Mouse (Mus musculus) intestine, postnatal 0 days (tissue): ENCODE data around the gene Icosl. TPM values are rescaled to one million over a fixed set of nuclear protein-coding genes. Genes with fewer than 3 reads are reported as not detected.

Experiments
- ATAC-seq: fragments of 200-750 bp; cut with Nextera tagmentation; 2 replicates; pipeline ENCODE4 v1.8.0; 2017; ENCODE audit warnings: mild to moderate bottlenecking, moderate TSS enrichment, moderate library complexity
- H3K27ac ChIP-seq: fragments of 300-500 bp; sonication (generic); 2 replicates; pipeline ENCODE4 v1.5.1; 2014; ENCODE audit warnings: mild to moderate bottlenecking, low read depth, low read length, moderate library complexity
- H3K27me3 ChIP-seq: fragments of 300-500 bp; sonication (generic); replicated peaks from 2 replicates; pipeline ENCODE4 v1.6.1; 2014; ENCODE audit warnings: low read length, mixed read lengths; ENCODE audit not compliant: control insufficient read depth, insufficient read depth
- H3K36me3 ChIP-seq: fragments of 300-500 bp; sonication (generic); 2 replicates; pipeline ENCODE4 v1.6.1; 2014; ENCODE audit warnings: mild to moderate bottlenecking, moderate library complexity; ENCODE audit not compliant: control insufficient read depth, insufficient read depth
- H3K4me1 ChIP-seq: fragments of 300-500 bp; sonication (generic); replicated peaks from 2 replicates; pipeline ENCODE4 v1.6.1; 2014; ENCODE audit warnings: antibody characterized with exemption, low read length, mixed read lengths; ENCODE audit not compliant: control insufficient read depth, insufficient read depth
- H3K4me2 ChIP-seq: fragments of 300-500 bp; sonication (generic); replicated peaks from 2 replicates; pipeline ENCODE4 v1.6.1; 2014; ENCODE audit warnings: low read depth, mild to moderate bottlenecking, moderate library complexity
- H3K4me3 ChIP-seq: fragments of 300-500 bp; sonication (generic); 2 replicates; pipeline ENCODE4 v1.5.1; 2014; ENCODE audit warnings: low read depth, low read length
- H3K9ac ChIP-seq: fragments of 300-500 bp; sonication (generic); 2 replicates; pipeline ENCODE4 v1.6.1; 2014; ENCODE audit warnings: mild to moderate bottlenecking, low read depth, low read length
- H3K9me3 ChIP-seq: fragments of 300-500 bp; sonication (generic); 2 replicates; pipeline ENCODE4 v1.6.1; 2016; ENCODE audit warnings: mixed run types; ENCODE audit not compliant: control insufficient read depth
- CTCF ChIP-seq: sonication (generic); IDR thresholded peaks from 2 replicates; pipeline ENCODE4 v1.5.1; 2016; ENCODE audit warnings: low read depth, mild to moderate bottlenecking, control low read depth, antibody characterized with exemption, moderate library complexity
- WGBS: fragments of 180-500 bp; shearing (Covaris S2); extraction: QIAGEN DNeasy Blood & Tissue Kit; methylation state at CpG from one replicate; pipeline ENCODE4 v1.1.7; 2014; 5-methylcytosine and 5-hydroxymethylcytosine counted together
- polyA plus RNA-seq: library from polyadenylated mRNA; unstranded; fragments of >200 nt; fragmentation: Nextera tagmentation; extraction: Ambion mirVana; gene quantifications from 2 replicates; pipeline ENCODE4 v1.2.1, GENCODE M21; 2015

The Icosl gene
- polyA plus RNA-seq, 1 experiment from 2014 or later = 5.6 TPM

DNA sequence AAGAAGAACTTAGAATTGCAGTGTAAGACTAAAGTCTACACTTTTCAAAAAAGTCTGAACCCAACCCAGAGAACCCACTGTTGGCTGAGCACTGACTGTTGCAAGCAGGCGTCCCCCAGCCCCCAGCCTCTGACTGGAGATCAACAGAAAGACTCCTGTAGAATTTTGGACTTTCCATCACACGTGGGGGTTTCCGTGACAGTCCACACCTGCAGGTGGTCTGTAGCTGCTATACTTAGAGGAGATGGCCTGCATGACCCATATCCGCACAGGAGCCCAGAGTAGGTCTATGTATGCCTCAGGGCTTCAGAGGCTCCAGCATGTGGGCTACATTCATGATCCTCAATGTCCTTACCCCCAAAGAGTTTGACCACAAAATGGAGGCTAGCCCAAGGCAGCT, 22.7 kb upstream of the Icosl start:
- Histone ChIP-seq H3K27me3 (no peaks in the 10 kb centered on the region), H3K4me3 (no peak overlapping the region), H3K36me3 (no peaks in the 10 kb centered on the region), H3K9ac (no peak overlapping the region), H3K4me1 (peaks cover 6% of the 10 kb centered on the region; the same call in 1 of the 2 replicates), H3K4me2 (no peak overlapping the region), H3K27ac (no peak overlapping the region), H3K9me3 (no peaks in the 10 kb centered on the region)
- 90% methylated on average over 4 of the region's 4 CpGs for WGBS
- no peak for ATAC-seq
- no peak for TF ChIP-seq CTCF

DNA sequence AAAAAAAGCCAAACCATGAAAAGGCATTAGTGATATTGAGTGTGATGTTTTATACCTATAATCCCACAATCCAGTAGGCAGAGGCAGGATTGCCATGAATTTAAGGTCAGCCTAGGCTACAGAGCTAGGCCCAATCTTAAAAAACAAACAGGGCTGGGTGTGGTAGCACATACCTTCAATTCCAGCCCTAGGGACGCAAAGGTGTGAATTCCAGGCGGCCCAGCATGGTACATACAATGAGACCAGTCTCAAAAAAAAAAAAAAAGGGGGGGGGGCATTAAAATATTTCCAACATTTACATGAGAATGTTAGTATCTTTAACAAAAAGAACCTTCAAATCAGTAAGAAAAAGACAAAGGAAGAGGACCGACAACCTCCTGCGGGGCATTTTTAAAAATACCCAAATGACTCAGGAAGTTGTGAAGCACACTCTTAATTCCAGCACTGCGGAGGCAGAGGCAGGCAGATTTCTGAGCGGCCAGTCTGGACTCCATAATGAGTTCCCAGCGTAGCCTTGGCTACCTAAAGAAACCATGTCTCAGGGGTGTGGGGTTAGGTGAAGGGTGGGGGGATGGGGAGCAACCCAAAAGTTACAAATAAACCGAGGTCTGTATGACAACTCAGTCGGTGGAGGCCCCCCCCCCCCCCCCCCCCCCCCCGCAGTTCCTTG, 20.9 kb upstream of the Icosl start:
- H3K9ac ChIP-seq = no peak overlapping the region
- peaks cover 4% of the 10 kb centered on the region; the same call in 1 of the 2 replicates for H3K4me1 ChIP-seq
- no peak overlapping the region for H3K4me2 ChIP-seq
- no peaks in the 10 kb centered on the region for H3K9me3 ChIP-seq
- no peak overlapping the region for H3K27ac ChIP-seq
- no peaks in the 10 kb centered on the region for H3K36me3 ChIP-seq
- no peak for ATAC-seq
- no peak overlapping the region for H3K4me3 ChIP-seq
- no peaks in the 10 kb centered on the region for H3K27me3 ChIP-seq
- WGBS = 75% methylated on average over 9 of the region's 10 CpGs
- TF ChIP-seq CTCF = no peak

DNA sequence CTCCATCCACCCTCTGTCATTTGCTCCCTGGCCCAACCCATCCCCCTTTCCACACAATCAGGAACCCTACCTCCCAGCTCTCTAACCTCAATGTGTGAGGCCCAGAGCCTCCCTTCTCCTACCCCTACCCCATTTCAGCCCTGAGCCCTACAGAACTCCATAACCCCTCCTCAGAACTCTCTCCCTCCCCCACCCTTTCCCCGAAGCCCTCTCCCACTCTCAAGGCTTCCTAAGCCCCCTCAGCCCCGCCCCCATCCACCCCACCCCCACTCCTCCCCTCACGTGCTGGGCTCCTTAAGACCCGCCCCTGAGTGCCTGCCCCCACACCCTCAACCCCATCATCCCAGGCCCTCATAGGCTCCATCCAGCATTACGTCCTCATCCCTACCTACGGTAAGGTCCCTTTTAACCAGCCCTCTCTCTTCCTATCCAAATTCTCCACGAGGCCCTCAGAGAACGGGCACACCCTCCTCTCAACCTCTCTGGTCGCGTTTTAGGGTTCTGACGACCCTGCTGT, 19.5 kb upstream of the Icosl start:
- Histone ChIP-seq H3K36me3 (no peaks in the 10 kb centered on the region), H3K4me2 (no peak overlapping the region), H3K9me3 (no peaks in the 10 kb centered on the region), H3K9ac (no peak overlapping the region), H3K4me1 (no peaks in the 10 kb centered on the region), H3K27me3 (no peaks in the 10 kb centered on the region), H3K4me3 (no peak overlapping the region), H3K27ac (no peak overlapping the region)
- no peak for ATAC-seq
- no peak for TF ChIP-seq CTCF
- 47% methylated on average over 11 of the region's 11 CpGs for WGBS

DNA sequence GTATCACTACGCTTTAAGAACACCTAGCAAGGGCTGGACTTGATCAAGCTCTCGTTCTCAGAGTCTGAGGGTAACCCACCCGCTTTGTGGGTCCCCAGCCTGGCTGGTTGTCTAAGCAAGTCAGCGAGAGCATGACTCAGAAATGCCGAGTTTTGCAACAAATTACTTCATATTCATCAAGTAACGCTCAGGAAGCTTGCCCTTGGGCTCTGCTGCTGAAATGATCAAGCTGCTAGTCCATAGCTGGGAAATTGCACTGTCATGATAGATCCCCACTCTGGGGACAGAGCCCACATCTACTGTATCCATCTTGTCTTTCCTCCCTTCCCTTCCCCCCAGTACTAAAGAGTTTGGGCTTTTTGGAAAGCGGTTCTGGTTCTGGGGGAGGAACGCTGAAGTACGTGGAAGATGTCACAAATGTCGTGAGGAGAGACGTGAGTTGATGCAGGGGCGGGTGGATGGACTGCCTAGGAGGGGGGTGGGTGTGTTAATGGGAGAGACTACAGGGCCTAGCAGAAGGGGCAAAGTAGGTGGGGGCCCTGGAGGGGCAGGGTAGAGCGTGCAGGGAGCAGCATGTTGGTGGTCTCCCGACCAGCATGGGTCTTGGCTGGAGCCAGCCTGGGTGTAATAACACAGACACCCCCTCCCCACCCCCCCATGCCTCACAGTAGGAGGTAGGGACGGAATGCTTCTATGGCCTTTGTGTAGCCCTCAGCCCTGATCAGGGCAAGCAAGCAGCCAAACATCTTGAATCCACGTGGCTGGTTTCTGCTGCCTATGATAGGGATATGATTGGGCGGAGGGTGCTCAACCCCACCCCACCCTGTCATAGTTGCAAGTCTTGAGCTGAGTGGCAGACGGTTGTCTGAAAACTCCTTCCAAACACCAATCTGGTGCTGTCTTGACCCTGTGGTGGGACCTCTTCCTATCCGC, 14.2 kb upstream of the Icosl start:
- H3K9me3 ChIP-seq = no peaks in the 10 kb centered on the region
- no peak for ATAC-seq
- no peak overlapping the region for H3K4me3 ChIP-seq
- H3K4me2 ChIP-seq = no peak overlapping the region
- no peak overlapping the region for H3K9ac ChIP-seq
- no peaks in the 10 kb centered on the region for H3K36me3 ChIP-seq
- H3K4me1 ChIP-seq = no peaks in the 10 kb centered on the region
- WGBS = 69% methylated on average over 19 of the region's 19 CpGs
- no peak for TF ChIP-seq CTCF
- no peaks in the 10 kb centered on the region for H3K27me3 ChIP-seq
- H3K27ac ChIP-seq = no peak overlapping the region

DNA sequence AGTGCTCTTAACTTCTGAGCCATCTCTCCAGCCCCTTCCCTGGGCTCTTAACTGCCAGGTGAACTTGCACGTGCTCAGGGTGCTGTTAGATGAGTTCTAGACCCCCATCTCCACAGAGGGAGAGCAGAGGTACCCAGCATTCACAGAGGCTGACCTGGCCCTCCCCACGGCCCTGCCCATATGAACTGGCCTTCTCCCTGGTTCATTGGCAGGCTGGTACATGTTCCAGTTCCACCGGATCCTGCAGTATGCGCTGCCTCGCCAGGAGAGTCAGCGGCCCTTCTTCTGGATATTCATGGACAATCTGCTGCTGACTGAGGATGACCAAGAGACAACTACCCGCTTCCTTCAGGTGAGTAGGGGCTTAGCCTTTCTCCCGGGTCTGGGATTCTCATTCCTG, 12.0 kb upstream of the Icosl start:
- Histone ChIP-seq H3K27me3 (no peaks in the 10 kb centered on the region), H3K27ac (no peak overlapping the region), H3K4me3 (no peak overlapping the region), H3K9me3 (no peaks in the 10 kb centered on the region), H3K4me2 (no peak overlapping the region), H3K36me3 (no peaks in the 10 kb centered on the region), H3K4me1 (no peaks in the 10 kb centered on the region), H3K9ac (no peak overlapping the region)
- no peak for ATAC-seq
- 85% methylated on average over 8 of the region's 8 CpGs for WGBS
- no peak for TF ChIP-seq CTCF

DNA sequence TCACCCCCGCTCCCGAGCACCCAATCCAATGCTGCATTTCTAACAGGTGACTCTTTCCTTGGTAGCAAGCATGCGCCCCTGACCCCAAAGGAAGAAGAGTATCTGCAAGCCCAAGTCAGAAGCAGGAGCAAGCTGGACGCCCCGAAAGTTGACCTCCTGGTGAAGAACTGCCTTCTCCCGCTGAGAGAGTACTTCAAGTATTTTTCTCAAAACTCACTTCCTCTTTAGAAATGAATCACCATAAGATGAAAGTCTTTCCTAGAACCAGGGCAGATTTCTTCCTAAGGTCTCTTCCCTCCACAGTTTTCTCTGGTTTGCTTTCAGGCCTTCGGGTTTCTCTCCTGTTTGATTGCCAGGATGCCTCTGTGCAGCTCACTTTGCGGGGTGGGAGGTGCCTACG, 6.0 kb upstream of the Icosl start:
- no peak overlapping the region for H3K27ac ChIP-seq
- no peak overlapping the region for H3K4me3 ChIP-seq
- no peaks in the 10 kb centered on the region for H3K4me1 ChIP-seq
- 78% methylated on average over 9 of the region's 9 CpGs for WGBS
- ATAC-seq = no peak
- TF ChIP-seq CTCF = no peak
- H3K27me3 ChIP-seq = no peaks in the 10 kb centered on the region
- no peak overlapping the region for H3K9ac ChIP-seq
- H3K36me3 ChIP-seq = no peaks in the 10 kb centered on the region
- H3K9me3 ChIP-seq = no peaks in the 10 kb centered on the region
- no peak overlapping the region for H3K4me2 ChIP-seq
